Mouse (Mus musculus) c-Kit-positive CD71-negative TER-119-negative erythroid progenitor cells, embryonic 14.5 days (primary cell): Measurements from ENCODE around the gene Angptl7.
A peak's percentile ranks its signal among the peaks of the same experiment; 100 is the strongest.

ENCODE experiments used
- DNase-seq: peaks from one replicate; pipeline ENCODE4 v3.0.0-alpha.2; 2013; ENCODE audit warnings: low read depth

The Angptl7 gene

DNA sequence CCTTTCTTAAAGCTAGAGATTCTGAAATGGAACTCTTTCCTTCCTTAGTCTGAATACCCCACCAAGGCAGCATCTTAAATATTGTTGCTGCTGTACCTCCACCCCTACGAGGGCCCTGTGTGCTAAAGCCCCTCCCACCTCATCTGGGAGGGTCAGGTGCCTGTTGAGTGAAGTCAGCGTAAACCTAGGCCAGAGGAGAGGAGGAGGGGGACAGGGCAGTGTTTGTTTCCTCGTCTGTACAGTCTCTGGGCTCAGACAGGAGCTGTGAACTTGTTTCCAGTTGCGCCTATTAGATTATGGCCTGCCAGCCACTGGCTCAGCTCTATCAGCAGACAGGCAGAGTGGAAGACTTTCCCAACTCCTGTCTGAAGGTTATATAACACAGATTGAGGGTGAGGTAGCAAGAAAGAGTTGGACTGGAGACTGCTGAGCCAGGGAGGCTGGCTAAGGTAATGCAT is at the start of gene Angptl7:
TSS of gene Angptl7 (minus strand) at position 51 of the 458 bp plus-strand sequence.
- DNase-seq, result no peak

DNA sequence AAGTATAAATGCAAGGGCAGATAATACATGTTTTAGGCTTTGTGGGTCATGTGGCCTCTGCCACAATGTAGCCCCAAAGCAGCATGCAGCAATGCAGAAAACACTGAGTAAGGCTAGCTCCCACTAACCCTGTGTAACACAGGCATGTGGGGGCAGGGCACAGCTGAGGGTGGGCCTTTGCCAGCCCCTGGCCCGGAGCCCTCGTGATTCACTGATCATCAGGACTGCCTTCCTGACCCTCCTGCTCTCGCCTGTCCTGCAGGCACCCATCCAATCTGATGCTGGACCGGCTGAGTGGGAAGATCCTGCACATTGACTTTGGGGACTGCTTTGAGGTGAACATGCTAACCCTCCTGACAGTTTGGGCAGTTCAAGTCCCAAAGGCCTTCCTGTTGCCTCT is 48.8 kb upstream of the Angptl7 start:
- DNase-seq, result no peak

DNA sequence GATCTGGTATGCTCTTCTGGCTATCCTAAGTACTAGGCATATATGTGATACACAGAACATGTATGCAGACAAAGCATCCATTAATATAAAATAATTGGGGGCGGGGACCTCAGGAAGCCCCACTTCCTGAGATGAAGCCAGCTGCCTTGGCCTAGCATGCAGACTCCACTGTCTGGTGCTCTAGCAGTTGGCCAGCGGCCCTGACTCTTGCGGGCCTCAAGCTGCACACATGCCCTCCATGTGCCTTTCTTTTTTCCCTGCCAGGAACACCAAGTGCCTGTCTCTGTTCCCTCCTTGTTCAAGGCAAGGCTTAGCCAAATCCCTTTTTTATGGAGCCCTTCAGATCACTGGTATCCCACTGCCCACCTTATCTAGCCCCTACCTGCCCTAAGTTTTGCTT is 35.6 kb upstream of the Angptl7 start:
- no peak for DNase-seq

DNA sequence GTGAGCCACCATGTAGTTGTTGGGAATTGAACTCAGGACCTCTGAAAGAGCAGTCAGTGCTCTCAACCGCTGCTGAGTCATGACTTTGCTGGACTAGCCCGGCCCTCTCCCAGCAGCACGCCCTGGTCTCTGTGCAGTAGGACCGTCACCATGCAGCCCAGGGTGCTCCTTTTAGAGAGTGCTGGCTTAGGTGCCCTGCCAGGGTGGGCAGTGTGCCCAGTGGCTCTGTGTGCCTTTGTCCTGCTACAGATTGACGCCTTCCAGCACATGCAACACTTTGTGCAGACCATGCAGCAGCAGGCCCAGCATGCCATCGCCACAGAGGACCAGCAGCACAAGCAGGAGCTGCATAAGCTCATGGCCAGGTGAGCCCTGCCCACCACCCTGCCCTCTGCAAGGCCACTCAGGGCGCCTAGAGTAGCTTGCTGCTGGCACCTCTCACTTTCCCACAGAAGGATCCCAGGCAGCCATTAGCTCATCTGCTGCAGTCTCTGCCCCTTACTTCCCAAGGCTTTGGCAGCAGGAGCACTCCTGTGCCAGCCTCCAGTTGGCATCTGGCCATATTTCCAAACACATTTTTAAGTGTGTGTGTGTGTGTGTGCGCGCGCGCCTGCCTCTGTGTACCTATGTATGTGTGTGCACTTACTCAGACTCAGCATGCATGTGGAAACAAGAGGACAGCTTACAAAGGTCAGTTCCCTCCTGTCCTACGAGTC is 33.5 kb upstream of the Angptl7 start:
- DNase-seq, result no peak

DNA sequence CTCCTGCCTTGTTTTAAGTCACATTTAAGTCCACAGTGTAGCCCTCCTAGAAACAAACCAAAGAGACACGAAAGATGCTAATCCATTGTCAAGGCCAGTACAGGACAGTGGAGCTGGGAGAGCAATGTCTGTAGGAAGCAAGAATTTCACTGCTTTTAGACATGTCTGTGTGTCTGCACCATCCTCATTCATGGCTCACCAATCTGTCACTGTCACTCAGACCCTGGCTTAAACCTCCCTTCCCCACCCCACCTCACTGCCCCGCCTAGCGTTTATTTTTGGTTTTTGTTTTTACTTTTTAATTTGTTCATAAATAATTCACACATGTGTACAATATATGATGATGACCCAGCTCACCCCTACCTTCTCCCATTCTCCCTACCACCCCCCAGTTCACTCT is 32.3 kb upstream of the Angptl7 start:
- DNase-seq, result no peak

DNA sequence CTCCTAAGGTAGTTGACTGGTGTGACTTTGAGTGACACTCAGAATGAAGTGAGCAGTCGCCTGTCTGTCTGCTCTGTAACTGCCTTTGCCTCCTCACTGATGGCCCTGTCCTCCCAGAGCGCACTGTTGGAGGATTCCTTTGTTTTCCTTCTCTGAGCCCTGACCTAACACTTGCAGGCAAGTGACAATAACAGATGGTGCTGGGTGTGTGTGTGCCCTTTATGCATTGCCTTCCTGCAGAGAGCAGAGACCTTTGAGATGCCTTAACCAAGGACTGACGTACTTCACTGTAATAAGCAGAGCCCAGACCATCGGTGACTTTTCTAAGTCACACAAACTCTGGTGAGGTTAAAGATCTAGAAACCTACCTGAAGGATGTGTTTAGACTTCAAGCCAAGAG is 31.1 kb upstream of the Angptl7 start:
- DNase-seq, result no peak

DNA sequence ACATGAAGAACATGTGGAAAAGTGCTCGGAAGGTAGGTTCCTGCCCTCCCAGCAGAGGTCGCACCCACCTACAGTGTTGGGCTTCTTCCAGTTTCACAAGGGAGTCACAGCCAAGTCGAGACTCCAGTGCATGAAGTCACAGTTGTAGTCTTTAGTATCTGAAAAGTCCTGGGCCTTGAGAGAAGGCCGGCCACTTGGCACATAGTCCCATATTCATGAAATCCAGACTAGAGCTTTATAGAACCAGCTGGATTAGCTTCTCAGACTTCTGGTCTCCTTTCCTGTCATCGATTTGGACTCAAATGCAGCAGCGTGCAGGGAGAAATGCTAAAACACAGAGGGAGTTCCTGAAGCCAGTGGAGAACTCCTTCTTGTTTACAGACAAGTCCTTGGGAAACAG is 30.5 kb upstream of the Angptl7 start:
- no peak for DNase-seq

DNA sequence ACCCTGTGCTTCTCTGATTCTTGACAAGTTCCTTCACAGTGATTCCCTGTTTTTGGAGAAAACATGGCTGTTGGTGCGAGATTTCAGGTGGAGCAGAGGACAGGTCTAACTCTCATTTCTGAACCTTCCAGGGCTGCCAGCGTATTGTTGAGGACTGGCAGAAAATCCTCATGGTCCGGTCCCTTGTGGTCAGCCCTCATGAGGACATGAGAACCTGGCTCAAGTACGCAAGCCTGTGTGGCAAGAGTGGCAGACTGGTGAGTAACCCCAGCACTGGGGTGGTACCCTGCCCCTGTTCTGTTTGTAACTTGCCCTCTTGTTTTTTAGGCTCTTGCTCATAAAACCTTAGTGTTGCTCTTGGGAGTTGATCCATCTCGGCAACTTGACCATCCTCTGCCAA is 30.1 kb upstream of the Angptl7 start:
- DNase-seq, result no peak

DNA sequence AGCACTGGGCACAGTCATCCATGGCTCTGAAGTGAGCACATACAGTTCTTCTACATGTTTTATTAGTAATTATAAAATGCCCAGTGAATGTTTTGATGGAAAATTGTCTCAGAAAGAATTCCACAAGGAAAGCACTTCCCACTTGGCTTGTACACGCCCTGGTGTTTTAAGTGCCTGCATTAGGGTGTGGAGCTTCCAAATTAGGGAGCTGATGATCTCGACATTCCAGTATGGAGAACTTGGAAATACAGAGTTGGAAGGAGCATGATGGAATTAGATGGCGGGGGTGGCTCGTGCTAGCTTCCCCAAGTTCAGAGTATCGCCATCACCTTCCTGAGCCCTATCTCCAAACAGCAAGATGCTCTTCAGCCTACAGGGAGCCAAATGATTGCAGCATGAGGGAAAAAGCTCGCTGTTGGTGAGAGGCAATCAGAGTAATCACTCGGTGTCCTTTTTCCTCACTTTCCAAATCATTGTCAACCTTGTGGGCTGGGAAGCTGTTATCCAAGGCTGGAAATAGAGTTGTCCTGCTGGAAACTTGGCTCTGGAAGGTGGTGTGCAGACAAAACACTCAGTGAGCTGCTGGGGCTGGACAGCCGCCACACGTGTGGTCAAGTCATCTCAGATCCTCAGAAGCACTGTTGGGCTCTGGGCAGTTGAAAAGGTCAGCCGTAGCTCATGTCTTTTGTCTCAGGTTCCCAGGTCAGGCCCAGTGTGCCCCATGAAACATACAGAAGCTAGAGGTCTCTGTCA is 27.1 kb upstream of the Angptl7 start:
- DNase-seq, result no peak

DNA sequence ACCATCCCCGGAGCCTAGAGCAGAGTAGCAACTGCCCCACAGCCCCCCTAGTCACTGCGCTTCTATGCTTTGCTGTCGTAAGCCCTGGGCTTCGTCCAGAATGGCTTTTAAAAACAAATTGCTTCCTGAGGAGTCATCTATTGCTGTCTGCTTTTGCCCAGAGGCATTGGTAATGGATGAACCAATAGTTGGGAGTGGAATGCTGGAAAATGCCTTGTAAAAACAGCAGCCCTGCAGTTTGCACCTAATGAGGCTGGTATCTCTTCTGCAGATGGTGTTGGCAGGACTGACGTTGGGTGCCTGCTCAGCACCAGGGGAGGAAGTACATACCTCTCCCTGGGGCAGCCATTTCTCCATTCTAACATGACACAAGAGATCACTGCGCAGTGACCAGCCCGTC is 23.3 kb upstream of the Angptl7 start:
- DNase-seq, result no peak

DNA sequence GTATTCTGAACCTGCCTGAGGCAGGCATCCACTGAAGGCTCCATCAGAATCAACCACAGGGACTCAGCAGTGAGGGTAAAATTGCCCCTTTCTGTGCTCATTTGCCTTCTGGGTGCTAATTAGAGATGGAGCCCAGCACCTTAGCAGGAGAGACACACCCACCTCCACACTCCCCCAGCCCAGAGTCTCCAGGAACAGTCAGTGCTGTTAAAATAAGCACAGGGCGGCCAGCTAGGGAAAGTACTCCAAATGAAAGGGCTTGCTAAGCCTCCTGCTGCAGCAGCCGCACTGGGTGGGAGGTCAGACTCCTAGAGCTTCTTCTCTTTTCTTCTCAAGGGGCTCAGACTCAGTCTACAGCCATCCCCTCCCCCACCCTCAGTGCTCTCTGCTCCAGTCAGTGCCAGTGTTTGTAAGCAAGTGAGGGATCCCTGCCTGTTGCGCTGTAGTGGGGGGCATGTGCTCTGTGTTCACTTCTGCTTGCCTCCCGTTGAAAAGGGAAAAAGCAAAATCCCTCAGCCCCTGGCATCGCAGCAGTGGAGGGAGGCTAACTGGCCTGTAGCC is 18.1 kb upstream of the Angptl7 start:
- no peak for DNase-seq

DNA sequence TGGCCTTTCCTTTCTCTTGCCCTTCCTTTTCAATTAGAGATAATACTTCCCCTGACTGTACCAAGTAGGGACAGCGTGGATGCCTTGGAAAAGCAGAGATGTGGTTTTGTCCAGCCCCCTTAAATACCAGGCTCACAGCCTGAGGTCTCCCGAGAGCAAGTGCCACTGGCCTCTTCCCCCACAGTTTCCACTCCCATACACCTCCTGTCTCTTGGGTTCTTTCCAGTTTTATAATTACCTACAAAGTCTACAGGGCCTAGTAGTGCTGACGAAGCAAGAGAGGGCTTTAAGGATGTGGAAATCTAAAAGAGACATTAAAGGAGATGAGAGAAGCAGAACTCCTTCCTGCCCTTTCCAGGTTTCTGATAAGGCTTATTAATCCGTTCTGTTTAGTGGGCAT is 17.5 kb upstream of the Angptl7 start:
- no peak for DNase-seq

DNA sequence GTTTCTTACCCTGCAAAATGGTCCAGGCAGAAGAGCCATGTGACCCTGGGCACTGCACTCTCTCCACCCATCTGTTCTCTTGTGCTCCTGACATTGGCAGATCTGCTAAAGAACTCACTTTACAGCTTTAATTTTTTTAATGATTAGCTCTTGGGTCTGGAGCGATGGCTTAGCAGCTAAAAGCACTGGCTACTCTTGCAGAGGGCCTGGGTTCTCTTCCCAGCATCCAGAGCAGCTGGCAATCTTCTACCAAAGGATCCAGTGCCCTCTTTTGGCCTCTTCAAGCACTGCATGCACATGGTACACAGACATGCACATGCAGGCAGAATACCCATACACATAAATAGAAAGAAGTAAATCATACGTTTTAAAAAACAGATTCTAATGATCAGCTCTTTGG is 15.1 kb upstream of the Angptl7 start:
- DNase-seq, result no peak

DNA sequence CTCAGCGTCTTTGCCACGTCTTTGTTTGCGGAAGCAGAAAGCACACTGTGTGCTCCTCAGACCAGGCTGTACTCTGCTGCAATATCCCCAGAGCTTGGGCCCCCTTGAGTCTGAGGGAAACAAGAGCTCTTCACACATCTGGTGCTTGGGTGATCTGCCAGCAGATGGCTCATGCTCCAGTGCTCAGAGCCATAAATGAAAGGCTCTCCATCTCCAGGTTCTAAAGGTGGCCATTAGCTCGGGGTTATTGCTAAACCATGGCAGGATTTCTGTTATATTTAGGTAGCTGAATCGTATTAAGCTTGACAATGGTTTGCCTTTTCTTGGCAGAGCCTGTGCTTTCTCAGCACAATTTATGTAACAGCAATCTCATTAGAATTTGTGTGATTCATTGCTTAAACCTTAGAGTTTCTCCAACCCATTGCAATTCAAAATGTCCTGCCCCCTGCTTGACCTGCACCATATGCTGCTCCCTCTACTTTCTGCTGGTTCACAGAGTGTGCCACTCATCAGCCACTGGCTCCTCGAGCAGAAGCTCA is 12.8 kb upstream of the Angptl7 start:
- DNase-seq, result no peak

DNA sequence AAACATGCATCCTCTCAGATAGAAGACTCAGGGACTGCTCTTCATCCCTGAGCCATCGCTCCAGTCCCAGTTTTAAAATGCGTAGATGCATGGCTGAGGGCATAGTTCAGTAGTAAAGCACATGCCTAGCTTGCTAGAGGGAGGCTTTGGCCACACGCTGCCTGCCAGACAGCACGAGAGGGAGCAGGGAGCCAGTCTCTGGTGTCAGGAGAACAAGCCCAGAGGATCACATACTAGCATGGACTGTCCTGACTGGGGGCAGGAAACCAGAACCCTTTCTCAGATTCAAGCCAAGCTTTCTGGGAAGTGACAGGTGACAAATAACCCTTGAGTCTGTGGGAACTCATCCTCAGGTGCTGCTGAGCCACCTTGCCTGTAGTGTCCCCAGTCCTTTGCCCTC is 11.1 kb upstream of the Angptl7 start:
- no peak for DNase-seq

DNA sequence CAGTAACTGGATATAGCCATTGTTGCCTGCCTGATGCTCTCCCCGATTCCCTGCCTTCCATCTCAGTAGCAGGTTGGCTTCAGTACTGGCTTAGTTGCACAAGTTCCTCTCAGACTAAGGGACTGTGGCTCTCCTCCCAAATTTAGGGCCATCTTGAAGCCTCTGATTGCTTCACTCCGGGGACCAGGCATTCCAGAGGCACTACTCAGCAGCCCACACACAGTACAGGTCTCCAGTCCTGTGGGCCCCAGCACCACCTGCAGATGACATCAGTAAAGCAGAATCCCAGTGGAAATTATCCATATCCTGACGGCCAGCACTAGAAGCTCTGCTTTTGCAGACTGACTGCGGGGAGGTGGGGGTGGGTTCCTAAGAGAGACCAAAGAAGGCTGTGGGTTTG is 10.4 kb upstream of the Angptl7 start:
- DNase-seq, result no peak

DNA sequence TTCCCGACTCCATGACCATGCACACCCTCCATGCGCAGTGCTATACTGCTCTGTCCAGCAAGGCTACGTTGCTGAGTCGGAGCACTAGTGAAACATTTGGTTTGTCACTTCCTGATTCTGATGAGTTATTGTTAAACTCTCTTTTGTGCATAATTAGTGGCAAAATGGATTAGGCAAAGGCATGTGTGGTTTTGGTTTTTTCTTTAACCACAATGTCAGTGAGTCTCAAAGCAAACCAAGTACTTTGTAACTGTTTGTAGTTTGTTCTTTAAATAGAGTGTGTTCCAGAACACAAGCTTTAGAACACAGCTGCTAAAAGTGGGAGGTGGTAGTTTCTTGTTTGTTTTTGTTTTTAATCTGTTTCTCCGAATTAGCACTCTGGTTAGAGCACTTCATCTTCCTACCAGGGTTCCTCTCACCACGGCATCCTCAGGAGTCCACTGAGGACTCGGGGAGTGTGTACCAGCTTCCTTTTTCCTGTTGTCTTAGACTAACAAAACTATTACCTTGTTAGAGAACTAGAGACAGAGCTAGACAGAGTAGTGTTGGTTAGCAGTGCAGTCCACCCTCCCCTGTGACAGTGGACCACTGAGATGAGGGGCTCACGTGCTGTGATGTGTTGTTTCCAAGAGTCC is 9.3 kb upstream of the Angptl7 start:
- DNase-seq, result peak; percentile 9

DNA sequence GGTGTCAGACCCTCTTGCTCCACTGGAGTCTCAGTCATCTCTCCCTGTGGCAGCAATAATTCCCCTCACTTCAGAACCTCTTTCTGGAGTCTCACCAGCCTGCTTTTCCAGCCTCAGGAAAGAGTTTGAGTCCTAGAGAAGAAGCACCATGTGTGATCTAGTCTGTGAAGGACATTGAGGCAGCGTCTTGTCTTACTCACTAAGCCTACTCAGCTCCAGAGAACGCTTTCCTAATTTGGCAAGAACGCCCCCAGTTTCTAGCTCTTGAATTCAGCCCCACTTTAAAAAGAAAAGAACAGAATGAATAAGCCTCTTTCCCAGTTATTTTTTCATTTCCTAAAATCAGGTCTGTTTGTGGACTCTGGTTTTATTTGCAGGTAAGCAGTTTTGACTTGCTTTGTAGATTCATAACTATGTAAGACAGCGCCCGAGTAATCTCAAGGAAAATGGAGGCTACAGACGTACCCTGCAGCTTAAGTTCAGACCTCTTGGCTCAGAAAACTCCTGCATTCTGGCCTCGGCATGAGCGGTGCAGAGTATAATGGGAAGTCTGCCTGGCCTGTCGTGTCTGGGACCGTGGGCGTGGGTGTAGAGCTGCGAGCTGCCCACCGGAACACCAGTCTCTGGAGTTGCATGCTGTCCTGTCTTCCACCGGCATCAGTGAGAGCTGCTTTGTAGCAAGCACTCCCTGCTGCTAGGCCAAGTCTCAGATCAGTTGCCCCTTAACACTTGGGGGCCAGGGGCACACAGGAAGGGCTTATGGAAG is 8.0 kb upstream of the Angptl7 start:
- no peak for DNase-seq

DNA sequence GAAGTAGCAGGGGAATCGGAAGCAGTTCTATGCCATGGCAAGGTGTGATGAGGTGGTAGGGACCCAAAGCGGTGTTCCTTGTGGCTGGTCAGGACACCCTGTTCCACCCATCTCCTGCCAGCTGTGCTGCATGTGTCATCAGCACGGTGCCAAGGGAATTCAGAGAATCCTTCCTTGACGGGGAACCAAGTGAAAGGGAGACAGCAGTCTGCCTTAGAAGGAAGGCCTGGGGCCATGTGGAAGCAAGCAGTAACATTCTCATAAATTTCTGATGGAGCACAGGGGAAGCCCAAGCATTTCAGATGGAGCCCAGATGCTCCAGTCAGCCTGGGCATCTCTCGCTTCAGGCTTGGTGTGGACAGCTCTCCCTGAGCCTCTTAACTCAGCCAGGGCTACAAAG is 7.3 kb upstream of the Angptl7 start:
- no peak for DNase-seq

DNA sequence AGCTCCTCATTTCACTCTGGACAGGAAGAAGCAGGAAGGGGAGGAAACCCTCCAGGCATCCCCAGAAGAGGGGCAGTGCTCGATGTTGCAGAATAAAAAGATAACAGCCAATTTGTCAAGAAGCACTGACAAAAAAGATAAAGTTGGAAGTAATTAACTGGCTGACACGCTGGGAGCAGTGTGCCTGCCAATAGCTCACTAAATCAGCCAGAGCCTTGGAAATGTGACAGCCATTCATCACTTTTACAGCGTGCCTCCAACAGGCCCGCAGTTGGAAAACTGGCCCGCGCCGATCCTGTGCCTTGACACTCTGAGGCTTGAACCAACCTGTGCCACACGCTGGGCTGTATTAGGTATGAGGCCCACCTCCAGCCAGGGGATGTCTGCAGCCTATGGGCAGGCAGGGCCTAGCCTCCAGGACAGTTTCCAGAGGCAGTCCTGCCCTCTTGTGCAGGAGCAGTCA is 4.3 kb upstream of the Angptl7 start:
- DNase-seq, result no peak

DNA sequence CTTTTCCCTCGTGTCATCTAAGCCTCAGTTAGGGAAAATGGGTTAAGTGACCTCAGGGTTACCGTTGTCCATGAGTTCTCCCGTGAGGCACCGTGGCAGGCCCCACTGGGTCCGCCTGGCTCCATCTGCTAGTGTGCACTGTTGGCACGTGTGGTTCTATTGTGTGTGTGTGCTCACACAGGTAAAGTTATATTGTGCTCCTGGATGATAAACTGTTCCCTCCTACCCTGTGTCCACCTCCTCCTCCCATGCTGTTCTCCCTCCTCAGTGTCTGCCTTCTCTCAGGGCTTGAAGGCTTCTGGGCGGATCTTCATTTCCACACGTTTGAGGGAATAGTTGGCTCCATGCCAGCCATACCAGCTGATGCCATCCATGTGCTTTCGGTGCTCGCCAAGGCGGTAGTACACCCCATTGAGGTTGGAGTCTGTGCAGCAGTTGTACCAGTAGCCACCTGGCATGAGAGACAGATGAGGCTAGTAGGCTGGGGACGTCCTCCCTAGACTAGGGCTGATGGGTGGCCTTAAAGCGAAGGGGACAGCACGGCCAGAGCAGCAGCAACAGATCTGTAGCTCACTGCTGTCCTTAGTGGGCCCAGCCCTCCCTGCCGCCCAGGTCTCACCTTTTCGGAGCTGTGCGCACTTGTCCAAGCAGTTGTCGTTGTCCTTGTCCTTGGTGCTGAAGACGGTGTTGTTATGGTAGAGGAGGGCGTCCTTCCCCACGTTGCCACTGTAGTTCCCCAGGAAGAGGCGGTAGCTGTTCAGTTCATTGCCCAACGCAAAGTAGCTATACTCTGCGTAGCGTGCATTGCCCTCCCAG is 4.2 kb downstream of the Angptl7 start:
- no peak for DNase-seq
